Mouse (Mus musculus): ENCODE data around the gene Dnmt3a. TPM values are rescaled to one million over a fixed set of nuclear protein-coding genes. Genes with fewer than 3 reads are reported as not detected.

Dnmt3a gene
- total and polyA plus RNA-seq, 3 experiments, result 15.9 to 34.4 TPM; not detected in 1

DNA sequence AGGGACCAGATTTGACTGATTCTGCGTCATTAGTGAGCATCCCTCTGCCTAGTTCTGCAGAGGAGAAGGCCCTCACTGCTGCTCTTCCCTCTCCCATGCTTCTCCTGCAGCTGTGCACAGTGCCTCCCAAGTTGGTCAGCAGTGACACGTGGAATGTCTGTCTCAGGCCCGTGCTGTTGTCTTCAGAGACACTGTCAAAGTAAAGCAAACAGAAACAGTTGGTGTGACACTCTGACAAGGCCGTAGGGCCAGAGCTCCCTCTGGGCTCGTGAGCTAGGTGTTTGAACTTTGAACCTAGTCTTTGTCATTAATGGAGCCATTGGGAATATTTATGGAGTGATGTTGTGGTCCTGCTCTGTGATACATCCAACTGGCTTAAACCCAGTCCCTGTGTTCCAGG is 54.2 kb downstream of the Dnmt3a start:
- H3K27ac ChIP-seq (ENCODE audit: control insufficient read depth, low read depth, low read length), result no peak overlapping the region

DNA sequence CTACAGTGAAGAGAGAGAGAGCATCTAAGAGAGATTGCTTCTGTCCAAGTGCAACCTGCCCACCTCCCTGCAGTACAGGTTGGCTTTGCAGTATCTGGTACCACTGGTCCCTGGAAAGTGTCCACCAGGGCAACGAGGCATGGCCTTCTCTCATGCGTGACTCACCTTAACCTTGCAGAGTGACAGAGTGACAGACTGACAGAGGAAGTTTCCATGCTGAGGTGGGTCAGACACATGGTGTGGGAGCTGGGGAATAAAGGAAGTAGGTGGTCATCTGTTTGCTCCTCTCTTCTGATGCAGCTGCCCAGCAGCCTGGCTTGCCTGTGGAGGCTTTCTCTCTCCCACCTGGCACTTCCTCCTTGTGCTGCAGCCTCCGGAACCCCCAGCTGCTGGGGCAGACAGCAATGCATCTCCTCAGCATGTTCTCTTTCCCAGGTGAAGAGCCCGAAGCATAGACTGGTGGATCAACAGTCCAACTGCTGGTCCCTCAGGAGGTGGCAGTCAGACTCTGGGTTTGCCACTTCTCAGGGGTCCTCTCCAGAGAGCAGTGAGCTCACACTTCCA is 55.9 kb downstream of the Dnmt3a start:
- no peak for TF ChIP-seq USF2 (IDR thresholded peaks at IDR 0.05; ENCODE audit: borderline replicate concordance in 1 of 2, insufficient read depth in 1 of 2, low read depth in 1 of 2, low read length in 2 of 2)
- TF ChIP-seq MAX (IDR thresholded peaks at IDR 0.05; ENCODE audit: low read length), result no peak
- no peak for TF ChIP-seq CHD1 (IDR thresholded peaks at IDR 0.05; ENCODE audit: low read depth, low read length)
- TF ChIP-seq ZC3H11A (IDR thresholded peaks at IDR 0.05; ENCODE audit: low read depth, low read length), result no peak
- TF ChIP-seq RCOR1 (IDR thresholded peaks at IDR 0.05; ENCODE audit: low read depth, low read length), result no peak
- no peak for TF ChIP-seq POLR2AphosphoS5 (IDR thresholded peaks at IDR 0.05; ENCODE audit: borderline replicate concordance, low read depth, low read length)
- TF ChIP-seq TAL1 (IDR thresholded peaks at IDR 0.05; ENCODE audit: low read length), result no peak
- TF ChIP-seq E2F4 (IDR thresholded peaks at IDR 0.05; ENCODE audit: borderline replicate concordance, low read depth, low read length), result no peak
- no peak for TF ChIP-seq ZNF384 (IDR thresholded peaks at IDR 0.05; ENCODE audit: low read depth, low read length)
- no peak for TF ChIP-seq NRF1 (IDR thresholded peaks at IDR 0.05; ENCODE audit: insufficient read depth, low read depth, low read length, poor library complexity, severe bottlenecking)
- TF ChIP-seq POLR2AphosphoS2 (IDR thresholded peaks at IDR 0.05; ENCODE audit: low read length), result no peak
- TF ChIP-seq ZMIZ1 (IDR thresholded peaks at IDR 0.05; ENCODE audit: low read depth, low read length), result no peak
- TF ChIP-seq POLR2A (IDR thresholded peaks at IDR 0.05; ENCODE audit: control insufficient read depth in 1 of 2, insufficient read depth in 1 of 2, low read depth in 1 of 2, low read length in 2 of 2, poor library complexity in 1 of 2), result no peak
- TF ChIP-seq TBP (IDR thresholded peaks at IDR 0.05; ENCODE audit: low read depth, low read length), result no peak
- no peak for TF ChIP-seq BHLHE40 (IDR thresholded peaks at IDR 0.05; ENCODE audit: borderline replicate concordance, low read depth, low read length)
- TF ChIP-seq ELF1 (IDR thresholded peaks at IDR 0.05; ENCODE audit: low read depth, low read length), result no peak
- TF ChIP-seq MYC (IDR thresholded peaks at IDR 0.05; ENCODE audit: low read depth, low read length), result no peak
- H3K9ac ChIP-seq (ENCODE audit: control insufficient read depth, low read depth, low read length, poor library complexity, severe bottlenecking), result no peak overlapping the region
- peaks cover 9% of the 10 kb centered on the region in 2 experiments for H3K4me1 ChIP-seq (ENCODE audit: control insufficient read depth in 1 of 2, insufficient read depth in 2 of 2, low read length in 2 of 2)
- no peak overlapping the region for H3K4me3 ChIP-seq (ENCODE audit: control insufficient read depth in 1 of 2, insufficient read depth in 1 of 2, low read depth in 2 of 2, low read length in 2 of 2)
- H3K79me2 ChIP-seq (ENCODE audit: control insufficient read depth, insufficient read depth, low read length, poor library complexity), result no peaks in the 10 kb centered on the region
- no peak overlapping the region for H3K27ac ChIP-seq (ENCODE audit: control insufficient read depth, low read depth, low read length)
- H3K36me3 ChIP-seq (ENCODE audit: control insufficient read depth in 1 of 2, insufficient read depth in 2 of 2, low read length in 2 of 2), result peaks cover 5 to 8% of the 10 kb centered on the region in 2 experiments; a peak in 3 of 4 replicates
- no peaks in the 10 kb centered on the region for H3K9me3 ChIP-seq (replicated peaks; ENCODE audit: insufficient read depth, low read length)
- no peaks in the 10 kb centered on the region for H3K27me3 ChIP-seq (ENCODE audit: control insufficient read depth in 1 of 2, insufficient read depth in 2 of 2, low read length in 2 of 2)
- DNase-seq (ENCODE audit: low read depth, low spot score), result no peak

More for the DNA sequence above, 54.2 kb downstream of the Dnmt3a start:
- Histone ChIP-seq H3K27me3 (ENCODE audit: control insufficient read depth in 1 of 2, insufficient read depth in 2 of 2, low read length in 2 of 2) (no peaks in the 10 kb centered on the region), H3K9me3 (replicated peaks; ENCODE audit: insufficient read depth, low read length) (no peaks in the 10 kb centered on the region), H3K4me3 (ENCODE audit: control insufficient read depth in 1 of 2, insufficient read depth in 1 of 2, low read depth in 2 of 2, low read length in 2 of 2) (no peak overlapping the region), H3K9ac (ENCODE audit: control insufficient read depth, low read depth, low read length, poor library complexity, severe bottlenecking) (no peak overlapping the region), H3K79me2 (ENCODE audit: control insufficient read depth, insufficient read depth, low read length, poor library complexity) (peaks cover 2% of the 10 kb centered on the region; the same call in 1 of the 2 replicates), H3K4me1 (ENCODE audit: control insufficient read depth in 1 of 2, insufficient read depth in 2 of 2, low read length in 2 of 2) (peaks cover 20 to 26% of the 10 kb centered on the region in 2 experiments), H3K36me3 (ENCODE audit: control insufficient read depth in 1 of 2, insufficient read depth in 2 of 2, low read length in 2 of 2) (peaks cover 5 to 24% of the 10 kb centered on the region in 2 experiments; a peak in 3 of 4 replicates)
- TF ChIP-seq TAL1 (IDR thresholded peaks at IDR 0.05; ENCODE audit: low read length) (no peak), KAT2A (conservative IDR thresholded peaks at IDR 0.05; ENCODE audit: low read depth, low read length) (no peak), ZKSCAN1 (IDR thresholded peaks at IDR 0.05; ENCODE audit: low read depth, low read length) (no peak), USF2 (IDR thresholded peaks at IDR 0.05; ENCODE audit: borderline replicate concordance in 1 of 2, insufficient read depth in 1 of 2, low read depth in 1 of 2, low read length in 2 of 2) (no peak), POLR2A (IDR thresholded peaks at IDR 0.05; ENCODE audit: control insufficient read depth in 1 of 2, insufficient read depth in 1 of 2, low read depth in 1 of 2, low read length in 2 of 2, poor library complexity in 1 of 2) (no peak), ZMIZ1 (IDR thresholded peaks at IDR 0.05; ENCODE audit: low read depth, low read length) (no peak), TBP (IDR thresholded peaks at IDR 0.05; ENCODE audit: low read depth, low read length) (no peak), RCOR1 (IDR thresholded peaks at IDR 0.05; ENCODE audit: low read depth, low read length) (no peak), ELF1 (IDR thresholded peaks at IDR 0.05; ENCODE audit: low read depth, low read length) (no peak), MYB (IDR thresholded peaks at IDR 0.05; ENCODE audit: low read depth, low read length) (no peak)
- DNase-seq (ENCODE audit: low read depth, low spot score), result no peak

All from MEL (cell line).